Mouse (Mus musculus) megakaryocyte, embryonic 14.5 days (primary cell): ENCODE measurements around the gene Pdik1l.

Source experiments
- FLI1 ChIP-seq: IDR thresholded peaks from 2 replicates; pipeline ENCODE4 v1.6.1; 2012; ENCODE audit warnings: low read length, inconsistent platforms, mixed read lengths
- GATA1 ChIP-seq: IDR thresholded peaks from 3 replicates; pipeline ENCODE4 v1.6.1; 2012; ENCODE audit warnings: mixed read lengths, low read length, inconsistent platforms, borderline replicate concordance

GRCm38 (mm10) chr4:134250930-134251240 is 36.8 kb downstream of the Pdik1l start:
- no peak for TF ChIP-seq GATA1
- no peak for TF ChIP-seq FLI1
